Mouse (Mus musculus) limb, embryonic 14.5 days (tissue): ENCODE results near the gene Thap4. TPM values are rescaled to one million over a fixed set of nuclear protein-coding genes. Genes with fewer than 3 reads are reported as not detected.
"Not testable (repeated sequence)": the region's sequence is repeated elsewhere in the genome, so short reads cannot be mapped to it uniquely, and the experiment has no call there.

Experiments
- ATAC-seq: fragments of 200-750 bp; cut with Nextera tagmentation; 2 replicates; pipeline ENCODE4 v1.8.0; 2017; ENCODE audit warnings: low read depth, moderate number of reproducible peaks, moderate TSS enrichment; ENCODE audit not compliant: low FRiP score
- DNase-seq: peaks from one replicate; pipeline ENCODE4 v3.0.0-alpha.2; 2015; ENCODE audit warnings: low spot score
- H3K27ac ChIP-seq: fragments of 300-500 bp; sonication (generic); replicated peaks from 2 replicates; pipeline ENCODE4 v1.5.1; 2014; ENCODE audit warnings: low read depth, mild to moderate bottlenecking, low read length, moderate library complexity, mixed read lengths
- H3K27me3 ChIP-seq: fragments of 300-500 bp; sonication (generic); 2 replicates; pipeline ENCODE4 v1.6.1; 2014; ENCODE audit warnings: low read length, mixed read lengths; ENCODE audit not compliant: control insufficient read depth, insufficient read depth
- H3K36me3 ChIP-seq: fragments of 300-500 bp; sonication (generic); 2 replicates; pipeline ENCODE4 v1.6.1; 2014; ENCODE audit warnings: mild to moderate bottlenecking, low read length, moderate library complexity, mixed read lengths; ENCODE audit not compliant: control insufficient read depth, insufficient read depth
- H3K4me1 ChIP-seq: fragments of 300-500 bp; sonication (generic); 2 replicates; pipeline ENCODE4 v1.6.1; 2014; ENCODE audit warnings: antibody characterized with exemption, low read length, mixed read lengths; ENCODE audit not compliant: control insufficient read depth, insufficient read depth
- H3K4me2 ChIP-seq: fragments of 300-500 bp; sonication (generic); replicated peaks from 2 replicates; pipeline ENCODE4 v1.6.1; 2014; ENCODE audit warnings: low read depth, mild to moderate bottlenecking, low read length, moderate library complexity; ENCODE audit not compliant: severe bottlenecking
- H3K4me3 ChIP-seq: fragments of 300-500 bp; sonication (generic); replicated peaks from 2 replicates; pipeline ENCODE4 v1.5.1; 2014; ENCODE audit warnings: low read length
- H3K9ac ChIP-seq: fragments of 300-500 bp; sonication (generic); 2 replicates; pipeline ENCODE4 v1.6.1; 2014; ENCODE audit warnings: mild to moderate bottlenecking, low read depth, low read length, moderate library complexity; ENCODE audit not compliant: severe bottlenecking
- H3K9me3 ChIP-seq: fragments of 300-500 bp; sonication (generic); 2 replicates; pipeline ENCODE4 v1.6.1; 2016; ENCODE audit warnings: low read length; ENCODE audit not compliant: control insufficient read depth
- POLR2A ChIP-seq: fragments of 200-500 bp; IDR thresholded peaks from 2 replicates; pipeline ENCODE4 v1.8.0; 2012; ENCODE audit warnings: inconsistent platforms, mild to moderate bottlenecking, moderate library complexity, borderline replicate concordance; ENCODE audit not compliant: insufficient read depth, insufficient read length; ENCODE audit errors: extremely low read depth
- WGBS: fragments of 180-500 bp; shearing (Covaris S2); extraction: QIAGEN DNeasy Blood & Tissue Kit; methylation state at CpG from one replicate; pipeline ENCODE4 v1.1.7; 2014; 5-methylcytosine and 5-hydroxymethylcytosine counted together
- polyA plus RNA-seq, 2 experiments: library from polyadenylated mRNA; depleted of rRNA in 1 of 2; stranded (reverse) in 1 of 2; unstranded in 1 of 2; fragments of >200 nt; fragmentation: Nextera tagmentation in 1 of 2; extraction: Ambion mirVana in 1 of 2; gene quantifications; 2 replicates each; pipeline versions ENCODE4 v1.2.1 to v1.2.3; 2012 to 2014

Gene Thap4
- polyA plus RNA-seq, 2 experiments = 52.3 to 59.4 TPM

GRCm38 (mm10) chr1:93668791-93669548 is 85.7 kb downstream of the Thap4 start:
- no peaks in the 10 kb centered on the region for H3K36me3 ChIP-seq

DNA sequence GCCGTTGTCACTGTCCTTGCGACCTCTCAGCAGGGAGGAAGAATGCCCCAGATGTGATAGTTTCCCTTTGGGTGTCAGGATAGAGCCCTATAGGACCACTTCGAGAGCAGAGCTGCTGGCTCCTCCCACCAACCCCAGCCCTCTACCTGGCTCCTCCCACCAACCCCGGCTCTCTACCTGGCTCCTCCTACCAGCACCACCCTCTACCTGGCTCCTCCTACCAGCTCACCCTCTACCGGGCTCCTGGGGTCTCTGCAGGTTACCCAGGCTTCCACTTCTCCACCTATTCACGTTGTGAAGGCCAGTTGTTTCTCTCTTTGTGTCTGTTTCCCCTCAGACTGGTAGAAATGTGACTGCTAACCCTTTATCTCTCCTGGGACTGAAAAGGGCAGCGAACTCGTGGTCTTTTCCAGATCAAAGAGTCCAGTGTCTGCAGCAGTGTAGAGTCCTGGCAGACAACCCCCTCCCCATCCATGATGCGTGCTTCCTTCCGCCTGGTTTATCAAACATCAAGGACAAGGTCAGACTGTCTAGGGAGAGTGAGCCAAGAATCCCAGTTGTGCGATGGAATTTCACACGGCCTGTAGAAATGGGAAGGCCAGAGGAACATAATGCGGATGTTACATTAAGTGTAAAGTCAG is 86.8 kb downstream of the Thap4 start:
- Histone ChIP-seq H3K9me3 (no peaks in the 10 kb centered on the region), H3K27me3 (no peaks in the 10 kb centered on the region), H3K27ac (no peak overlapping the region), H3K9ac (no peak overlapping the region), H3K4me1 (peaks cover 9% of the 10 kb centered on the region; the same call in 1 of the 2 replicates), H3K4me3 (no peak overlapping the region), H3K4me2 (no peak overlapping the region), H3K36me3 (no peaks in the 10 kb centered on the region)
- DNase-seq (no peak), ATAC-seq (no peak)
- no peak for TF ChIP-seq POLR2A
- WGBS = 35% methylated on average over 12 of the region's 13 CpGs

More at GRCm38 (mm10) chr1:93668791-93669548, 85.7 kb downstream of the Thap4 start:
- TF ChIP-seq POLR2A = 0 out of 2 replicates have a peak, but pooled peaks have one; percentile 18
- Histone ChIP-seq H3K4me3 (peak overlapping the region; percentile 33), H3K4me1 (peaks cover 9% of the 10 kb centered on the region; the same call in 1 of the 2 replicates), H3K9me3 (no peaks in the 10 kb centered on the region), H3K9ac (peak overlapping the region; percentile 52), H3K4me2 (peak overlapping the region; percentile 52), H3K27me3 (no peaks in the 10 kb centered on the region), H3K27ac (peak overlapping the region; percentile 48; the same call in 1 of the 2 replicates)
- DNase-seq (peak; percentile 75), ATAC-seq (peak; percentile 88)
- WGBS = 8% methylated on average over 17 of the region's 17 CpGs

DNA sequence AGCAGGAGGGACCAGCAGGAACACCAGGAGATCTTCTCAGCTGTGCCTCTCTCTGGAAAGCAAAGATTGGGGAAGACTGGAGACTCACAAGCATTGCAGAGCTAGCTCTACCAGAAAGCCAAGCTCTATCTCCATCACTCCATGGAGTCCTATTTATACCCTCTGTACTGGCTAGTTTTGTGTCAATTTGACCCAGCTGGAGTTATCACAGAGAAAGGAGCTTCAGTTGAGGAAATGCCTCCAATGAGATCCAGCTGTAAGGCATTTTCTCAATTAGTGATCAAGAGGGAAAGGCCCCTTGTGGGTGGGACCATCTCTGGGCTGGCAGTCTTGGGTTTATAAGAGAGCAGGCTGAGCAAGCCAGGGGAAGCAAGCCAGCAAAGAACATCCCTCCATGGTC is 96.1 kb downstream of the Thap4 start, which contains the start of gene Stk25:
Gene Stk25 (minus strand): TSS at position 101 of the 400 bp plus-strand sequence.
- not testable (repeated sequence) for DNase-seq, H3K9ac ChIP-seq, H3K27ac ChIP-seq, H3K27me3 ChIP-seq, H3K36me3 ChIP-seq, H3K9me3 ChIP-seq, H3K4me3 ChIP-seq, H3K4me2 ChIP-seq, ATAC-seq, H3K4me1 ChIP-seq

- no peaks in the 10 kb centered on the region for H3K36me3 ChIP-seq
- no peak for DNase-seq
- no peak overlapping the region for H3K4me2 ChIP-seq
- ATAC-seq = no peak
- H3K27ac ChIP-seq = no peak overlapping the region
- H3K9me3 ChIP-seq = no peaks in the 10 kb centered on the region
- H3K27me3 ChIP-seq = no peaks in the 10 kb centered on the region
- H3K4me3 ChIP-seq = no peak overlapping the region
- 65% methylated on average over 5 of the region's 5 CpGs for WGBS
- no peak for TF ChIP-seq POLR2A
- H3K4me1 ChIP-seq = no peaks in the 10 kb centered on the region
- no peak overlapping the region for H3K9ac ChIP-seq
Measured at GRCm38 (mm10) chr1:93657025-93657360, 97.7 kb downstream of the Thap4 start.

DNA sequence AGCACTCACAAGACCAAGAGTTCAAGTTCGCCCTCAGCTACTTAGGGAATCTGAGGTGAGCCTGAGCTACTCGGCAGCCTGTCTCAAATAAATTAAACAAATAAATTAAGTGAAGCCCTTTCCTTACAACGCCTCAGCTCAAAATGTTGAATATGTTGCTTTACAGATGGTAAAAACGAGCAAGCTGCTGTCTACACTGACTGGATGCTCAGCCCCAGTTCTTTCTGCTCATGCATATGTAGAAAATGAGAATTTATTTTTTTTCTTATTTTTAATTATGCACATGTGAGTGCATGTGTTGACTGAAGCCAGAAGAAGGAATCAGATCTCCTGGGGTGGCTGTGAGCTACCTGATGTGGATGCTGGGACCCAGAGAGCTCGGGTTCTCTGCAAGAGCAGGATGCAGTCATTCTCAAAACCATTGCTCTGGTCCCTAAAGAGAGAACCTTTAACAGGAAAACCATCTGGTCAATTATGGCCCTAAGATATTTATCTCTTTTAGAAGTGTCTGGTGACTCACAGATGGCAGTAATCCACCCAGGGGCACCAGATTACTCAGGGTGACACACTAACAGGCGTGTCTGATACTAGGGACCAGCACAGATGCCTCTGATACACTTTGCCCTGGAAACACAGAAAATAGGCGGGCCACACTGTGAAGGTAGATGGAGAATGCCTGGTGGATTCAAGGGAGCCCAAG is 98.2 kb downstream of the Thap4 start:
- no peaks in the 10 kb centered on the region for H3K9me3 ChIP-seq
- H3K9ac ChIP-seq = no peak overlapping the region
- H3K36me3 ChIP-seq = no peaks in the 10 kb centered on the region
- no peak overlapping the region for H3K27ac ChIP-seq
- 60% methylated on average over 7 of the region's 7 CpGs for WGBS
- DNase-seq (no peak), ATAC-seq (no peak)
- no peak overlapping the region for H3K4me2 ChIP-seq
- H3K4me3 ChIP-seq = no peak overlapping the region
- no peaks in the 10 kb centered on the region for H3K4me1 ChIP-seq
- H3K27me3 ChIP-seq = no peaks in the 10 kb centered on the region
- TF ChIP-seq POLR2A = no peak
